Mouse (Mus musculus): ENCODE results near the gene Fbxl14.

GRCm38 (mm10) chr6:119487085-119487458, 7.6 kb downstream of the Fbxl14 start:
- TF ChIP-seq MXI1 (IDR thresholded peaks at IDR 0.05; ENCODE audit: low read depth, low read length): no peak
- TF ChIP-seq POLR2A (IDR thresholded peaks at IDR 0.05; ENCODE audit: control insufficient read depth in 1 of 2, insufficient read depth in 1 of 2, low read depth in 1 of 2, low read length in 2 of 2, poor library complexity in 1 of 2): no peak
- TF ChIP-seq UBTF (IDR thresholded peaks at IDR 0.05; ENCODE audit: borderline replicate concordance, insufficient read depth, low read depth, low read length): no peak
- TF ChIP-seq USF1 (IDR thresholded peaks at IDR 0.05; ENCODE audit: low read depth, low read length): no peak
- TF ChIP-seq E2F4 (IDR thresholded peaks at IDR 0.05; ENCODE audit: borderline replicate concordance, low read depth, low read length): no peak
- no peak for TF ChIP-seq EP300 (IDR thresholded peaks at IDR 0.05; ENCODE audit: low read depth in 1 of 2, low read length in 2 of 2)
- no peak for TF ChIP-seq POLR2AphosphoS5 (IDR thresholded peaks at IDR 0.05; ENCODE audit: borderline replicate concordance, low read depth, low read length)
- no peak for TF ChIP-seq TCF12 (IDR thresholded peaks at IDR 0.05; ENCODE audit: low read depth, low read length)
- TF ChIP-seq CTCF (IDR thresholded peaks at IDR 0.05 in 2 of 3, conservative IDR thresholded peaks at IDR 0.05 in 1 of 3; ENCODE audit: control insufficient read depth in 1 of 3, insufficient read depth in 1 of 3, low read depth in 2 of 3, low read length in 3 of 3, poor library complexity in 1 of 3, severe bottlenecking in 1 of 3): no peak
- no peak for TF ChIP-seq CHD1 (IDR thresholded peaks at IDR 0.05; ENCODE audit: low read depth, low read length)
- no peak for TF ChIP-seq MAX (IDR thresholded peaks at IDR 0.05; ENCODE audit: low read length)
- no peak for TF ChIP-seq RCOR1 (IDR thresholded peaks at IDR 0.05; ENCODE audit: low read depth, low read length)
- no peak for TF ChIP-seq ZNF384 (IDR thresholded peaks at IDR 0.05; ENCODE audit: low read depth, low read length)
- no peak for TF ChIP-seq SMC3 (IDR thresholded peaks at IDR 0.05; ENCODE audit: low read depth, low read length)

Data from MEL (cell line).